Mouse (Mus musculus): Measurements from ENCODE around the gene Abca2. TPM values are rescaled to one million over a fixed set of nuclear protein-coding genes. Genes with fewer than 3 reads are reported as not detected.

Abca2 gene
- polyA plus RNA-seq (2012; rRNA removed), result 1.9 and 2.4 TPM in 2 replicates

DNA sequence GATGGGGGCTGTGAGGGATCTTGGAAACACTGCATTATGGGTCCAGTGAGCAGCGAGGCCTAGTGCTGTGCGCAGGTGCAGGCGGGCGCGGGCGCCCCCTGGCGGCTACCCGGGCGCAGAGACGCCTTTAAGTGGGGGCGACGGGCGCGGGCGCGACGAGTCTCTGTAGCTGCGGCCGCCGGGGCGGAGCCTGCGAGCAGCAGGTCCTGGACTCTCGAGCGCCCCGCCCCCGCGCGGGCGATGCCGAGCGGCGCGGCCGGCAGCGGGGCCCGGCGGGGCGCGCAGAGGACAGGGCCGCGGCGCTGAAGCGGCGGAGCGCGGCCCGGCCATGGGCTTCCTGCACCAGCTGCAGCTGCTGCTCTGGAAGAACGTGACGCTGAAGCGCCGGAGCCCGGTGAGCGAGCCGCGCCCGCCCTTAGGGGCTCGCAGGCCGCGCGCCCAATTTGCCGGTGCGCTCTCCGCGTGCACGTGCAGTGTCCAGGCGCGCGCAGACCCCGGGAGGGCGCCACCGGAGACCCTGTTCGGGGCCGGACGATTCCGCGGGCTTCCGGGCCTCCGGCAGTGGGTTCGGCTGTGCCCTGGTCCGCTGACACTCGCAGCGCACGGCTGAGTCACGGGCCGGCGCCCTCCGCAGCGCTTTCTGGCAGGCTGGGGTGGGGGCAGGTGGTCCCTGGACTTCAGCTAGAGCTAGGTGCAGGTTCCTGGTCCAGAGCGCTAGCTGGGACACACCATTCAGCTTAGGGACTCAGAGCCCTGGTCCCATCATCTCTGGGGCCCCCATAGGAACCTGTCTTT is at the start of gene Abca2:
Gene Abca2, plus strand, starts transcription at position 262 of the 795 bp plus-strand sequence.

DNA sequence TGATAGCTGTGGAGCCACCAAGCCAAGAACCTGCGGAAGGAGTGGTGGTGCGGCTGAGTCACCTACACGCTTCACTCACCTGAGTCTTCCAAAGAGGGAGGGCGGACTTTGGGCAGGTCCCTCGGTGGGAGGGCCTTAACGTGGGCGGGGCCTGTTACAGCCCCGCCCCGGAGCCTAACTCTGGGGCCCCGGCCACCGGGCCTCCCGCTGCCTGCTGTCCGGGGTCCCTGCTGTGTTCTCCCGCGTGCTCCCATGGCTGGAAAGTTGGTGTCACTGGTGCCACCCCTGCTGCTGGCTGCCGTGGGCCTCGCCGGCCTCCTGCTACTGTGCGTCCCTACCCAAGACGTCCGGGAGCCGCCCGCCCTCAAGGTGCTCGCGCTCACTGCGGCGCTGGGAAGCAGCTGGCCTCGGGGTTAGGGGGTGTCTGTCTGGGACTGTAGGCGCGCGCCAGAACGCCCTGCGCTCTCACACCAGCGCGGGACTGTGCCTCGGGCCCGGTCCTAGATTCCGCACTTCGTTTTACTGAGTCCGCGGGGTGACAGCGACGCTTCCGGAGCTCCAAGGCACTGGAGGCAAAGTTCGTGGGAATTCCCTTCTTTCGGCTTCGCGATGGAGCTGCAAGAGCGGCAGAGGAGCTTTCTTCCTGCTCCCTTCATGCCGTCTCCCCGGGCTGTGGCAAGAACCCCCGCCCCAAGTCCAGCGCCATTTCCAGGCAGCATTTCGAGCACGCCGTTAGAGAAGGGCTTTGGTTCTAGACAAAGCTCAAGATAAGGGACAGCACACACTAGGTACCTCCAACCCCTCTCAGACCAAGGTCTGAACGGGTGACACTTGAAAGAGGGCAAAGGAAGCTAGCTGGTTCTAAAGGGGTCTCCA is 32.5 kb upstream of the Abca2 start, which contains the start of gene Entpd2:
Gene Entpd2, plus strand, starts transcription at position 154 of the 876 bp plus-strand sequence.

DNA sequence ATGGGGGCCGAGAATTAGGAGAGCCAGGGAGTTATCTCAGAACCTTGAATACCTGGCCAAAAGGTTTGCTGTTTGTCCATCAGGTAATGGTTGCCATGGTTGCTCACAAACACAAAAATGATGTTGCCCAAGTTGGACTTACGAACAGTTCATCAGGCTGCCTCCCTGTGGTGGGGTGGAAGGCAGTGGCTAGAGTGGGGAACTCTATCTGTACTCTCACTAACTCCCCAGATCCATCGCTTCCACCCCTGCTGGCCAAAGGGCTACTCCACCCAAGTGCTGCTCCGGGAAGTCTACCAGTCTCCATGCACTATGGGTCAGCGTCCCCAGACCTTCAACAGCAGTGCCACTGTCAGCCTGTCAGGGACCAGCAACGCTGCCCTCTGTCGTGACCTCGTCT is 29.5 kb upstream of the Abca2 start, which contains the start of gene Npdc1:
Gene Npdc1, plus strand, starts transcription at position 301 of the 400 bp plus-strand sequence.

DNA sequence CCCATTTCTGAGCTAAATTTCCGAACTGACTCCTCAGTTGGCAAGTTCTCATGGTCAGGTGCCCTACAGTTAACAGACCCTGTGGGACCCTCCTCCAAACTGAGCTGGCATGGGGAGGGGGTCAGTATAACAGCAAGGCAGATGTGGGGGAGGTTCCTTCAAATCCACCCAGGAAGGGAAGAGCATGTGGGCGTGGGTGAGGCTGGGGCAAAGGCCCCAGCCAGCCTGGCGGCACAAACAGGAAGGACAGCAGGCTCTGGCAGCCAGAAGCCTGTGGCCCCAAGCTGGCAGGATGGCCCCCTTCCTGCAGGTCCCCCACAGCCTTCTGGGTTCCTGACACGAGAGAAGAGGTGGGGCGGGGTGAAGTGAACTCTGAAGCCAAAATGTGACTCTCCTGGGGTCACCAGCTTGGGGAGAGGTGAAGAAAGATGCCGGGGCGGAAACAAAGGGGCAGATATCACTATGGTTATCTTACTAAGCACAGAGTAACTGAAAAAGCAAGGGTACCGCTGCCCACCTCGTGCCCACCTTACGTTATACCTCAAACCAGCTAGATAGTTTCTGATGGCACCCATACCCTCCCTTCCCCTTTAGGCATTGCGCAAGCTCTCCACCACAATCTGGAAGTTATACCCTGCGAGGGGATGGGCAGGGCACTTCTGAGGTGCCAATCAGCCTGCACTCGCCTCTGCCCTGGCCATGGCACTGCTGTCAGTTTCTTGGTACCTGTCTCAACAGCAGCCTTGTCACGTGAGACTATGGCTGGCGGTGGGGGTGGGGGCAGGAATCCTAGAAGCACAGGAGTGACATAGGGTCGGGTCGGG is 5.7 kb upstream of the Abca2 start, which contains the start of gene Fut7:
Gene Fut7, plus strand, starts transcription at position 681 of the 824 bp plus-strand sequence.

DNA sequence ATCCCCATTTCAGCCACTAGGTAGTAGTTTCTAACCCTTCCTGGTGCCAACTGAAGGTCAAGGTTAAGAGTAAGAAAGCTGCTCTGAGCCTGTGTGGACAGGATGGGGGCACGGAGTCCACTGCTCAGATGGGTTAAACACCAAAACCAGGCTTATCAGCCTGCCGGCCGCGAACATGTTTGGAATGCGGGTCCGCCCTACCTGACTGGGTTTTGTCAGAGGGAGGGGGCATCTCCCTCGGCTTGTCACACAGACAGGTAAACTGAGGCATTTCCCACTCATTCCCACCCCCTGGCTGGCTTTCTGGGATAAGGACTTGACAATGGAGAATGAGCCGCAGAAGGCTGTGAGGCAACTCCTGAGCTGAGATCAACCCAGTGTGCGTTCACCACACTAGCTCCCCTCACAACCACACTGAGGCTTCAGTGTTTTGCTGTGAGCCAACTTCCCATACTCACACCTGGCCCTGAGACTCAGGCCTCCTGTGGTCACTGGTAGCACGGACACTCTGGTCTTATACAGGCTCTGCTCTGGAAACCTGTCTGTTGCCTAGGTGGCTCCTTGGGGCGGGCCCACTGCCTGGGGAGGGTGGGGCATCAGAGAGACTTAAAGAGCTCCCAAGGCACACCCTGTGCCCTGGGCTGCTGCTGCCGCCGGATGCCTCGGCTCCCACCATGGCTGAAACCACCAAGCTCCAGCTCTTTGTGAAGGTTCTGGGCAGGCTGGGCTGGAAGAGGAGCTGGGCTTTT is 27.9 kb downstream of the Abca2 start, which contains the start of gene Clic3:
Gene Clic3, plus strand, starts transcription at position 634 of the 749 bp plus-strand sequence.

DNA sequence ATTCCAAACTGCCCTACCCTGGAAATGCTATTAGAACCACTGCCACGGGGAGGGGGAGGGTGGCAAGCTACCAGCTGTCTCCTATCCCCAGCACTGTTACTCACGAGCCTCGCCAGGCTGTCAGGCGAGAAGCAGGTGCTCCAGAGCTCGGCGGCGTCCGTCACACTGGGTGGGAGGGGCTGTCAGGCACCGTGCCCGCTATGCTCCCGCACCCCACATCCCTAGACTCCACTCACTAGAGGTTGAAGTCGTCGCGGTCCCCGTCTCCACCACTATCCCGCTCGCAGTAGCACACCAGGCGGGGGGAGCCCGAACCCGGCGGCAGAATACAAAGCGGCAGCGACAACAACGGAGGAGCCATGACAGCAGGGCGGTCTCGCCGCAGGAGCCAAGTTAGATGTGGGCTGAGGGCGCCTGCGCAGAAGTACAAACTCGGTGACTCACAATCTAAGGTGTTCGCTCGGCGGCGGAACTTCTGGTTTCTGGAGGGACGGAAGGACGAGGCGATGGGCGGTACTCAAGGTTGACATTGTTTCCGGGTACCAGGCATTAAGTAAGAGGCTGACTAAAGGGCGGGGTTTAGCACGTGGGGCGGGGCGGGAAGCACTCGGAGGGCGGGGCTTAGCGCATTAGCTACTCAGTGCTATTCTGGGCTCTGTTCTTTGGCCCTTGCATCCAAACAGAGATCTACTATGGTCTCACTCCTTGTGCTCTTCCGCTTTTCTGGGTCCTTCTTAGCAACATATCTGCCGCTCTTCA is 32.2 kb downstream of the Abca2 start, which contains the start of gene Paxx:
Gene Paxx, minus strand, starts transcription at position 544 of the 759 bp plus-strand sequence.

DNA sequence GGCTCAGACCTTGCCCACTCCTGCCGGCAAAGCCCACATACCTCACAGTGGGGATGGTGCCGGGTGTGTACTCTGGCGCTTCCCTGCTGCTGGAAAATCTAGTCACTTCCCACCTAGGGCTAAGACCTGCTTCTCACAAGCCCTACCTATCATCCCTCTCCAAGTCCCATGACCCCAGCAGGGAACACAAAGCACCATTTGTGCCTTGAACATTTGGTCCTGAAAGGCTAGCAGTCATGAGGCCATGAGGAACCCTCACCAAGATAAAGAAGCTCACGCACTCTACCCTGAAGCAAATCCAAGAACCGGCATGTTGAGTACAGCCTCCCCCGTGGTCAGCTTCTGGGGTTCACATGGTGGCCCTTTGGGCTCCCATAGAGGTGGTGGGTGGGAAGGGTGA is 41.5 kb downstream of the Abca2 start, which contains the start of gene Ptgds:
Gene Ptgds, minus strand, starts transcription at position 78 of the 400 bp plus-strand sequence.

DNA sequence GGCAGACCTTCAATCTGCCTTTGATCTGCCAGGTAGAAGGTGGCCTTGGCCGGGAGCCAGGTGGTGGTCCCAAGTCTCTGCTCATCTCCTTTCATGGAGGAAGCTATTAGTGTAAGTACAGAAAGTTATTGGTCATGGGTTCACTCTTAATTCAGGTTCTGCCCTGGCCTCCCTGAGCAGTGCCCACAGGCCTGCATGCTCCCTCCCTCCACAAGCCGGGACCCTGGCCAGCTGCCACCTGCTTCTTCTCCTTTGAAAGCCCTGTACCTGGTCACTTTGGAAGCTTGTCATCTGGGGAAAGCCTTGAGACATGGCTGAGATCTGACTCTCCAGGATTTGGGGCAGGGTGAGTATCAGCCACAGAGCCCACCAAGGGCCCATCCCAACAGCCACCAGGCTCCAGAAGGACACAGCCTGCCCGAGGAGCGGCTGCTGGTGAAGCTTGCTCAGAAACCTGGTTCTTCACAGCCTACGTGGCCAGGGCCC is 65.0 kb downstream of the Abca2 start, which contains the start of gene Lcn12:
Gene Lcn12, minus strand, starts transcription at position 436 of the 486 bp plus-strand sequence.

Other genes with a start within 250 kb of the Abca2 start
- 3.4 and 4.2 TPM in 2 replicates for gene Nrarp, start 247.9 kb upstream of the Abca2 start, polyA plus RNA-seq (2012; rRNA removed)
- gene Tor4a, start 231.8 kb upstream of the Abca2 start, polyA plus RNA-seq (2012; rRNA removed), result 2.9 and 4.0 TPM in 2 replicates
- gene Nelfb, start 217.2 kb upstream of the Abca2 start, polyA plus RNA-seq (2012; rRNA removed), result 16.1 and 18.8 TPM in 2 replicates
- not detected in 2 replicates for gene Stpg3, start 214.1 kb upstream of the Abca2 start, polyA plus RNA-seq (2012; rRNA removed)
- gene Fam166a, start 210.0 kb upstream of the Abca2 start, polyA plus RNA-seq (2012; rRNA removed), result 0.03 and 1.2 TPM in 2 replicates
- gene Tubb4b, start 204.0 kb upstream of the Abca2 start, polyA plus RNA-seq (2012; rRNA removed), result 658 and 704 TPM in 2 replicates
- not detected in 2 replicates for gene Slc34a3, start 194.3 kb upstream of the Abca2 start, polyA plus RNA-seq (2012; rRNA removed)
- gene Rnf224, start 191.9 kb upstream of the Abca2 start, polyA plus RNA-seq (2012; rRNA removed), result 0.02 TPM in 1 of 2 replicates, not detected in the other
- 0.60 and 0.69 TPM in 2 replicates for gene Rnf208, start 186.4 kb upstream of the Abca2 start, polyA plus RNA-seq (2012; rRNA removed)
- not detected in 2 replicates for gene Cysrt1, start 186.3 kb upstream of the Abca2 start, polyA plus RNA-seq (2012; rRNA removed)
- 4.7 and 5.3 TPM in 2 replicates for gene AL732309.1, start 181.8 kb upstream of the Abca2 start, polyA plus RNA-seq (2012; rRNA removed)
- gene Tmem203, start 173.3 kb upstream of the Abca2 start, polyA plus RNA-seq (2012; rRNA removed), result 6.5 and 7.9 TPM in 2 replicates
- gene Tprn, start 166.1 kb upstream of the Abca2 start, polyA plus RNA-seq (2012; rRNA removed), result 2.0 and 3.1 TPM in 2 replicates
- 70.9 and 83.9 TPM in 2 replicates for gene Ssna1, start 156.3 kb upstream of the Abca2 start, polyA plus RNA-seq (2012; rRNA removed)
- 21.4 and 24.9 TPM in 2 replicates for gene Anapc2, start 156.2 kb upstream of the Abca2 start, polyA plus RNA-seq (2012; rRNA removed)
- not detected in 2 replicates for gene Tmem210, start 140.6 kb upstream of the Abca2 start, polyA plus RNA-seq (2012; rRNA removed)
- gene Lrrc26, start 138.8 kb upstream of the Abca2 start, polyA plus RNA-seq (2012; rRNA removed), result 0.02 TPM in 1 of 2 replicates, not detected in the other
- 0.02 and 0.03 TPM in 2 replicates for gene Grin1, start 109.5 kb upstream of the Abca2 start, polyA plus RNA-seq (2012; rRNA removed)
- 5.0 and 8.0 TPM in 2 replicates for gene Man1b1, start 96.4 kb upstream of the Abca2 start, polyA plus RNA-seq (2012; rRNA removed)
- 9.5 and 11.0 TPM in 2 replicates for gene Dpp7, start 72.3 kb upstream of the Abca2 start, polyA plus RNA-seq (2012; rRNA removed)
- gene Uap1l1, start 63.0 kb upstream of the Abca2 start, polyA plus RNA-seq (2012; rRNA removed), result 3.3 and 4.3 TPM in 2 replicates
- 18.3 and 19.0 TPM in 2 replicates for gene Sapcd2, start 56.4 kb upstream of the Abca2 start, polyA plus RNA-seq (2012; rRNA removed)
- 0.18 and 0.22 TPM in 2 replicates for gene Entpd2, start 32.8 kb upstream of the Abca2 start, polyA plus RNA-seq (2012; rRNA removed)
- 3.2 and 3.7 TPM in 2 replicates for gene Npdc1, start 29.4 kb upstream of the Abca2 start, polyA plus RNA-seq (2012; rRNA removed)
- gene Fut7, start 5.4 kb upstream of the Abca2 start, polyA plus RNA-seq (2012; rRNA removed), result 0.37 and 0.68 TPM in 2 replicates
- gene Clic3, start 28.1 kb downstream of the Abca2 start, polyA plus RNA-seq (2012; rRNA removed), result 0.14 and 0.23 TPM in 2 replicates
- gene Paxx, start 32.4 kb downstream of the Abca2 start, polyA plus RNA-seq (2012; rRNA removed), result 7.5 and 7.9 TPM in 2 replicates
- gene Ptgds, start 41.3 kb downstream of the Abca2 start, polyA plus RNA-seq (2012; rRNA removed), result 0.21 TPM in 2 replicates
- not detected in 2 replicates for gene Lcn12, start 65.2 kb downstream of the Abca2 start, polyA plus RNA-seq (2012; rRNA removed)
- gene Fbxw5, start 72.0 kb downstream of the Abca2 start, polyA plus RNA-seq (2012; rRNA removed), result 4.5 and 8.5 TPM in 2 replicates
- gene C8g, start 73.0 kb downstream of the Abca2 start, polyA plus RNA-seq (2012; rRNA removed), result 19.1 and 24.6 TPM in 2 replicates
- gene Traf2, start 118.2 kb downstream of the Abca2 start, polyA plus RNA-seq (2012; rRNA removed), result 5.3 and 6.8 TPM in 2 replicates
- 107 and 113 TPM in 2 replicates for gene Edf1, start 129.1 kb downstream of the Abca2 start, polyA plus RNA-seq (2012; rRNA removed)
- 6.2 and 6.3 TPM in 2 replicates for gene Mamdc4, start 146.1 kb downstream of the Abca2 start, polyA plus RNA-seq (2012; rRNA removed)
- gene Phpt1, start 146.5 kb downstream of the Abca2 start, polyA plus RNA-seq (2012; rRNA removed), result 32.3 and 33.8 TPM in 2 replicates
- 0.02 and 0.06 TPM in 2 replicates for gene Ajm1, start 153.1 kb downstream of the Abca2 start, polyA plus RNA-seq (2012; rRNA removed)
- gene Rabl6, start 179.8 kb downstream of the Abca2 start, polyA plus RNA-seq (2012; rRNA removed), result 20.4 and 22.4 TPM in 2 replicates
- not detected in 2 replicates for gene Ccdc183, start 189.0 kb downstream of the Abca2 start, polyA plus RNA-seq (2012; rRNA removed)
- 9.5 and 10.0 TPM in 2 replicates for gene Tmem141, start 193.3 kb downstream of the Abca2 start, polyA plus RNA-seq (2012; rRNA removed)
- 21.6 and 24.9 TPM in 2 replicates for gene Fcna, start 199.3 kb downstream of the Abca2 start, polyA plus RNA-seq (2012; rRNA removed)
- gene Lcn8, start 224.4 kb downstream of the Abca2 start, polyA plus RNA-seq (2012; rRNA removed), result not detected in 2 replicates
- not detected in 2 replicates for gene Lcn5, start 229.2 kb downstream of the Abca2 start, polyA plus RNA-seq (2012; rRNA removed)
- gene Lcn6, start 248.1 kb downstream of the Abca2 start, polyA plus RNA-seq (2012; rRNA removed), result not detected in 2 replicates

All from liver, embryonic 14 days (tissue).